Mouse (Mus musculus): Measurements from ENCODE around the gene Ccdc185. TPM values are rescaled to one million over a fixed set of nuclear protein-coding genes. Genes with fewer than 3 reads are reported as not detected.

The Ccdc185 gene
- not detected in 2 replicates for polyA plus RNA-seq (2014; fragmentation: Nextera tagmentation; extraction: Ambion mirVana)

DNA sequence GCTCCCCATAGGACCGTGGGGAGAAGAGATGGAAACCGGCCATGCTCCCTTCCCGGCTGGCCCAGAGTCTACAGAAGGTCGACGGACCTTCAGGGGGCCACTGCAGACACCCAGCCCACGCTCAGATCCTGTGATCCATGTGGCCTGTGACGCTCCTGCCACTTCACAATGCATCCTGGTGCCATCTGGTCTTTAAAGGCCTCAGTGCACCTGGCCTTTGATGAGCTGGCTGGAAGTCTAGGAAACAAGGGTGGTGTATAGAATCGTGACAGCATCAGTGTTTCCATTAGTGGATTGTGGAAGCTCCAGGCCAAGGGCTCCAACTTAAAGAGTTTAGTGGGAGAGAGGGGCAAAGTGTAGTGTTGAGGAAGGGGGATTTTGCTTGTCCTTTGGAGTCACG is at the start of gene Ccdc185:
Ccdc185 (minus strand) TSS at position 101 of the 400 bp plus-strand sequence.
- Histone ChIP-seq H3K4me3 (ENCODE audit: low read depth, low read length) (no peak within 1 kb of the TSS), H3K4me2 (replicated peaks; ENCODE audit: low read depth, low read length) (no peak within 1 kb of the TSS), H3K27ac (ENCODE audit: low read length) (no peak within 1 kb of the TSS), H3K36me3 (ENCODE audit: control insufficient read depth, insufficient read depth, low read length) (no peaks in the 10 kb centered on the region), H3K27me3 (ENCODE audit: control insufficient read depth, insufficient read depth, low read length) (no peaks in the 10 kb centered on the region), H3K4me1 (ENCODE audit: control insufficient read depth, insufficient read depth, low read length) (no peaks in the 10 kb centered on the region), H3K9ac (replicated peaks; ENCODE audit: low read depth, low read length) (no peak within 1 kb of the TSS), H3K9me3 (ENCODE audit: control insufficient read depth, low read depth, low read length) (no peaks in the 10 kb centered on the region)
- WGBS = 90% methylated on average over 9 of the region's 9 CpGs
- no peak for ATAC-seq (ENCODE audit: insufficient number of reproducible peaks, insufficient read depth, low FRiP score, low read depth)

DNA sequence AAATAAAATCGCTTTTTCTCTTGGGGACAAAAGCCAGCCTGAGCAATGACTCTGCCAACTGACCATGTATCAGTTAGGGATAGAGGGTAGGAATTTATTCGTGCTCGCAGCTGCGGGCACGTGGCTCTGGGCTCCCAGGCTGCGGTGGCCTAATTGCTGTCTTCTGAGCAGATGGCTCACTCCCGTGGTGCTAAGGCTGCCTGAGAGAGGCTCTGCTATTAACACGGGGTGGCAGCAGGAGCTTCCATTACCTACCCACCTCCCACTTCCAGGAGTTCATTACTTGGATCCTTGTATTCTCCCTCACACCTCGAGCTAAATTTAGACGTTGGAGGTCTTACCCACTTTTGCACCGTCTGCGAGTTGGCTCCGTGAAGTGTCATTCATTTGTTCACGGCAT is 48.1 kb upstream of the Ccdc185 start:
- no peaks in the 10 kb centered on the region for H3K9me3 ChIP-seq (ENCODE audit: control insufficient read depth, low read depth, low read length)
- H3K4me2 ChIP-seq (replicated peaks; ENCODE audit: low read depth, low read length) = no peak overlapping the region
- no peak overlapping the region for H3K9ac ChIP-seq (replicated peaks; ENCODE audit: low read depth, low read length)
- peaks cover 3% of the 10 kb centered on the region; the same call in 1 of the 2 replicates for H3K4me1 ChIP-seq (ENCODE audit: control insufficient read depth, insufficient read depth, low read length)
- H3K4me3 ChIP-seq (ENCODE audit: low read depth, low read length) = no peak overlapping the region
- WGBS = 66% methylated on average over 14 of the region's 14 CpGs
- ATAC-seq (ENCODE audit: insufficient number of reproducible peaks, insufficient read depth, low FRiP score, low read depth) = no peak
- H3K36me3 ChIP-seq (ENCODE audit: control insufficient read depth, insufficient read depth, low read length) = no peaks in the 10 kb centered on the region
- no peaks in the 10 kb centered on the region for H3K27me3 ChIP-seq (ENCODE audit: control insufficient read depth, insufficient read depth, low read length)
- H3K27ac ChIP-seq (ENCODE audit: low read length) = no peak overlapping the region

DNA sequence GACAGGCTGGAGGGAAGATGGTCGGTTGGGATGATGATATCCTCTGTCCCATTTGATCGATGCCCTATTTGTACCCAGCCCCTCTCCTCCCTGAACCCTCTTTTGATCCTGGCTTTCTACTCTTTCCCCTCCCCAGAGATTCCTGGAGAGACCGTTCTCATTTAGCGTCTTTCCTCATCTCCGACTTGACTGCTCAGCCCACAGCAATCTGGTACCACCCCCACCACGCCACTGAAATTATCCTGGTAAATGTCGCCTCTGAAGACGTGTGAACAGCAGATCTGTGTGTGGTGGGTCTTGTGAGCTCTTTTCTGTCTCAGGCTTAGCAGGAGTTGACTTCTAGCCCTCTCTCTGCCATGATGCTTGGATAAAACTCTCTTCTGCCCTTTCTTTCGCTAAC is 45.6 kb upstream of the Ccdc185 start:
- Histone ChIP-seq H3K4me3 (ENCODE audit: low read depth, low read length) (no peak overlapping the region), H3K36me3 (ENCODE audit: control insufficient read depth, insufficient read depth, low read length) (no peaks in the 10 kb centered on the region), H3K9me3 (ENCODE audit: control insufficient read depth, low read depth, low read length) (no peaks in the 10 kb centered on the region), H3K4me2 (replicated peaks; ENCODE audit: low read depth, low read length) (no peak overlapping the region), H3K9ac (replicated peaks; ENCODE audit: low read depth, low read length) (no peak overlapping the region), H3K4me1 (ENCODE audit: control insufficient read depth, insufficient read depth, low read length) (peaks cover 3% of the 10 kb centered on the region; the same call in 1 of the 2 replicates), H3K27ac (ENCODE audit: low read length) (no peak overlapping the region), H3K27me3 (ENCODE audit: control insufficient read depth, insufficient read depth, low read length) (no peaks in the 10 kb centered on the region)
- ATAC-seq (ENCODE audit: insufficient number of reproducible peaks, insufficient read depth, low FRiP score, low read depth) = no peak
- 91% methylated on average over 9 of the region's 9 CpGs for WGBS

DNA sequence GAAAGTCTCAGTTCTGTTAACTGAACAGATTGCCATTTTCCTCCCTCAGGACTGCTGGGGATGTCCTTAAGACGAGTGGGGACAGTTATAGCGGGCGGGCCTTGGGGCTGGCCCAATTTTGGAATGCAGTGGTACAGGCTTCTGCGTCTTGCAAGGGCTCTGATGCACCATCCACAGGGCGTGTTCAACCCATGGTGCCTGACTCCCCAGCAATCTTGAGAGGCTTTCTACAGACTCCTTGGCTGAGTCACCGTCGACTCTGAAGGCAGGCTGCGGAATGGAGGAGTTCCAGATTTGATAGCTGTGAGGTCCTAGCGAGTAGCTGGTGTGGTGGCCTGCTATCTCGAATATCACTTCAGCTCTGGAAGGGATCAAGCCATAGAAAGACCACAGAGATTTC is 45.2 kb upstream of the Ccdc185 start:
- Histone ChIP-seq H3K9ac (replicated peaks; ENCODE audit: low read depth, low read length) (no peak overlapping the region), H3K9me3 (ENCODE audit: control insufficient read depth, low read depth, low read length) (no peaks in the 10 kb centered on the region), H3K27ac (ENCODE audit: low read length) (no peak overlapping the region), H3K4me3 (ENCODE audit: low read depth, low read length) (no peak overlapping the region), H3K4me2 (replicated peaks; ENCODE audit: low read depth, low read length) (no peak overlapping the region), H3K36me3 (ENCODE audit: control insufficient read depth, insufficient read depth, low read length) (no peaks in the 10 kb centered on the region), H3K4me1 (ENCODE audit: control insufficient read depth, insufficient read depth, low read length) (peaks cover 3% of the 10 kb centered on the region; the same call in 1 of the 2 replicates), H3K27me3 (ENCODE audit: control insufficient read depth, insufficient read depth, low read length) (no peaks in the 10 kb centered on the region)
- 88% methylated on average over 10 of the region's 10 CpGs for WGBS
- no peak for ATAC-seq (ENCODE audit: insufficient number of reproducible peaks, insufficient read depth, low FRiP score, low read depth)

DNA sequence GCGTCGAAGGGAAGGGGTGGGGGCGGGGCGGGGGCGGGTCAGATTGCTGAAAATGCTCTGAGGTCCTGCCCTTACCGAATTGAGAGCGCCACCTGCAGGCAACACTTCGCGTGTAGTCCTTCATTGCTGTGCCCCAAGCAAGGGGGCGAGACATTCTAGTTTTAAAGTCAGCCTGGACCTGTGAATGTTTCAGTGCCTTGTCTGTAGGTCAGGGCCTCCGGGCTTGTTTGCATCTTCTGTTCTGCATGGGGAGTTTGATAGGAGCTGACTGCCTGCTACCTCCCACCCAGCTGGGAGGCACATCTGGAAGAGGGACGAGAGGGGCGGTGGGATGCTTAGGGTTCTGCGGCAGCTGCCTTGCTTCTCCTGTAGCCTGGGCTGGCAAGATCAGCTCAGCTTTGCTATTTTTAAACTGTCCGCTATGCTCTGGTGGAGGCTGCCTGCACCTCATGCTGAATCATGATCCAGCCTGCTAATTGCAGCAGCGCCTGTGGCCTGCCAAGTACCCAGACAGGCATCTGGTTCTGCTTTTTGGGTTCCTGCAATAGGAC is 43.6 kb upstream of the Ccdc185 start:
- Histone ChIP-seq H3K9me3 (ENCODE audit: control insufficient read depth, low read depth, low read length) (no peaks in the 10 kb centered on the region), H3K27ac (ENCODE audit: low read length) (no peak overlapping the region), H3K9ac (replicated peaks; ENCODE audit: low read depth, low read length) (no peak overlapping the region), H3K4me2 (replicated peaks; ENCODE audit: low read depth, low read length) (peak overlapping the region; percentile 3; the same call in 1 of the 2 replicates), H3K4me1 (ENCODE audit: control insufficient read depth, insufficient read depth, low read length) (peaks cover 3% of the 10 kb centered on the region; the same call in 1 of the 2 replicates), H3K4me3 (ENCODE audit: low read depth, low read length) (no peak overlapping the region), H3K27me3 (ENCODE audit: control insufficient read depth, insufficient read depth, low read length) (no peaks in the 10 kb centered on the region), H3K36me3 (ENCODE audit: control insufficient read depth, insufficient read depth, low read length) (no peaks in the 10 kb centered on the region)
- WGBS = 12% methylated on average over 16 of the region's 16 CpGs
- ATAC-seq (ENCODE audit: insufficient number of reproducible peaks, insufficient read depth, low FRiP score, low read depth) = no peak

DNA sequence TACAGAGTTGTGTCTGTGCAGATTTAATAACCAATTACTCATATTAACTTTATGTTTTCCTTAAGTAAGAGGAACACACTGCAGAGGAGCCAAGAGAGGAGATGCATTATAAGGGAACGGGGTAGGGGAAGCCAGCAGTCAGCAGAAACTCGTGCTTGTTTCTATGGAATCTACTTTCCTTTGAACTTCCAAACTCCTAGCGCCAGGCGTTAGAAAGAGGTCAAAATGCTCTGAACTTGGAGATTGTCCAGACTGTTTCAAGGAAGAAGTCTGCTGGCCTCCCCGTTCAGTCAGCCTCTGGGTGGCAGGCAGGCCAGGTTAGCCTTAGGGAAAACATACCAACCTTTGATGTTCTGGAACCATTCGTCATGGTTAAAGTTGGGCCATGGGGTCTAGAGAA is 39.9 kb upstream of the Ccdc185 start:
- Histone ChIP-seq H3K36me3 (ENCODE audit: control insufficient read depth, insufficient read depth, low read length) (no peaks in the 10 kb centered on the region), H3K4me2 (replicated peaks; ENCODE audit: low read depth, low read length) (no peak overlapping the region), H3K9me3 (ENCODE audit: control insufficient read depth, low read depth, low read length) (no peaks in the 10 kb centered on the region), H3K27ac (ENCODE audit: low read length) (no peak overlapping the region), H3K27me3 (ENCODE audit: control insufficient read depth, insufficient read depth, low read length) (no peaks in the 10 kb centered on the region), H3K9ac (replicated peaks; ENCODE audit: low read depth, low read length) (no peak overlapping the region), H3K4me3 (ENCODE audit: low read depth, low read length) (no peak overlapping the region), H3K4me1 (ENCODE audit: control insufficient read depth, insufficient read depth, low read length) (peaks cover 7% of the 10 kb centered on the region; the same call in 1 of the 2 replicates)
- 33% methylated on average over 6 of the region's 6 CpGs for WGBS
- ATAC-seq (ENCODE audit: insufficient number of reproducible peaks, insufficient read depth, low FRiP score, low read depth) = no peak

DNA sequence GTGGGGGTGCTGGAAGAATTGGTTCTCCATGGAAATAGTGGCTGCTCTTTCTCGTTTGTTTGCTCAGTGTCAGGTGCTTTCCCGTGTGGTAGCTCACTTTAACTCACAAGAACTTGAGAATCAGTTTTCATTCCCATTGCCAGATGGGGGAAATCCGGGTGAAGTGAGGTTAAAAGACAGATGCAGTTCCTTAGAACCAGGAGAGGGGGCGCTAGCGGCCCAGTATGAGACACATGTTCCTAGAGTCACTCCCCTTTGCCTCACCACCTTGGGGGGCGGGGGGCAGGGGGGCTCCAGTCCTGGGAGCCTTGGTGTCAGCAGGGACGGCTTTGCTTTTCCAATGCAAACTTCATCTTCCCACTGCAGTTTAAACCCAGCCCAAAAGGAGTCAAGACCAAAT is 38.0 kb upstream of the Ccdc185 start:
- H3K4me2 ChIP-seq (replicated peaks; ENCODE audit: low read depth, low read length) = no peak overlapping the region
- no peaks in the 10 kb centered on the region for H3K36me3 ChIP-seq (ENCODE audit: control insufficient read depth, insufficient read depth, low read length)
- H3K4me3 ChIP-seq (ENCODE audit: low read depth, low read length) = no peak overlapping the region
- 44% methylated on average over 7 of the region's 7 CpGs for WGBS
- no peaks in the 10 kb centered on the region for H3K9me3 ChIP-seq (ENCODE audit: control insufficient read depth, low read depth, low read length)
- H3K4me1 ChIP-seq (ENCODE audit: control insufficient read depth, insufficient read depth, low read length) = peaks cover 4% of the 10 kb centered on the region; the same call in 1 of the 2 replicates
- H3K27ac ChIP-seq (ENCODE audit: low read length) = no peak overlapping the region
- no peaks in the 10 kb centered on the region for H3K27me3 ChIP-seq (ENCODE audit: control insufficient read depth, insufficient read depth, low read length)
- no peak overlapping the region for H3K9ac ChIP-seq (replicated peaks; ENCODE audit: low read depth, low read length)
- ATAC-seq (ENCODE audit: insufficient number of reproducible peaks, insufficient read depth, low FRiP score, low read depth) = no peak

DNA sequence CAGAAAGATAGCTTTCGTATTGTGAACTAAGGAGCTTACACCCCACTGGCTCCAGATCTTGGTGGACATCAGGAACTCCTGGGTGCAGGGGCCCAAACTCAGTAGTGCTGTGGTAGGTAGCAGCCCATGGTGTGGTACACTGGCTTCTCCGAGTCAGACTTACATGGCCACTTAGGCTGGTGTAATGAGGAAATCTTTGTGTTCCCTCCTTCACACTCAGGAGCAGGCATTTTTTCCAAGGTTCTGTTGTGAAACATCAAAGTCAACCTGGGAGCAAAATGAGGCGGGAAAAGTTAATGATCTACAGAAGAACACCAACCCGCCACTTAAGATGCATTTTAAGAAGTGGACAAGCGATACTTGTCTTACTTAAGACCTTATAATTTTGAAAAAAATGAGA is 36.5 kb upstream of the Ccdc185 start:
- Histone ChIP-seq H3K27me3 (ENCODE audit: control insufficient read depth, insufficient read depth, low read length) (no peaks in the 10 kb centered on the region), H3K9me3 (ENCODE audit: control insufficient read depth, low read depth, low read length) (no peaks in the 10 kb centered on the region), H3K4me2 (replicated peaks; ENCODE audit: low read depth, low read length) (no peak overlapping the region), H3K4me1 (ENCODE audit: control insufficient read depth, insufficient read depth, low read length) (peaks cover 4% of the 10 kb centered on the region; the same call in 1 of the 2 replicates), H3K9ac (replicated peaks; ENCODE audit: low read depth, low read length) (no peak overlapping the region), H3K36me3 (ENCODE audit: control insufficient read depth, insufficient read depth, low read length) (no peaks in the 10 kb centered on the region), H3K27ac (ENCODE audit: low read length) (no peak overlapping the region), H3K4me3 (ENCODE audit: low read depth, low read length) (no peak overlapping the region)
- WGBS = 85% methylated on average over 5 of the region's 5 CpGs
- ATAC-seq (ENCODE audit: insufficient number of reproducible peaks, insufficient read depth, low FRiP score, low read depth) = no peak

DNA sequence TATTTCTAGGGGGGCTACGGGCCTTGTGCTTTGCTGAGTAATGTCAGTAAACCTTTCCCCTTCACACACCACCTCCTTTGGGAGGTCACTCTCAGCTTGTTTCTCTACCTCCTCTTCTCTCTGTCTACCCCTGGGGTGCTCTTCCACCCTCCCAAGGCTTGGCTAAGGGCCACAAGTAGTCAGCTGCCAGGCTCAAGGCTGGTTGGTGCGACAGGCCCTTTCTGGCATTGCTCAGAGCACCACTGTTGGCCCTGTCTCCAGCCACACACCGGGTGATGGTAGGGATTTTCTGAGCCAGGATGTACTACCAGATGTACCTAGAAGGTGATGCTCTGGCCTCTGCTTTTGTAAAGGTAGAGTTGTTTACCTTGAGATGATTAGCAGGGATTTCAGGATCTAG is 35.8 kb upstream of the Ccdc185 start:
- no peaks in the 10 kb centered on the region for H3K27me3 ChIP-seq (ENCODE audit: control insufficient read depth, insufficient read depth, low read length)
- H3K36me3 ChIP-seq (ENCODE audit: control insufficient read depth, insufficient read depth, low read length) = no peaks in the 10 kb centered on the region
- no peaks in the 10 kb centered on the region for H3K9me3 ChIP-seq (ENCODE audit: control insufficient read depth, low read depth, low read length)
- WGBS = 81% methylated on average over 3 of the region's 3 CpGs
- H3K4me2 ChIP-seq (replicated peaks; ENCODE audit: low read depth, low read length) = no peak overlapping the region
- no peak for ATAC-seq (ENCODE audit: insufficient number of reproducible peaks, insufficient read depth, low FRiP score, low read depth)
- H3K9ac ChIP-seq (replicated peaks; ENCODE audit: low read depth, low read length) = no peak overlapping the region
- no peak overlapping the region for H3K4me3 ChIP-seq (ENCODE audit: low read depth, low read length)
- no peak overlapping the region for H3K27ac ChIP-seq (ENCODE audit: low read length)
- peaks cover 4% of the 10 kb centered on the region; the same call in 1 of the 2 replicates for H3K4me1 ChIP-seq (ENCODE audit: control insufficient read depth, insufficient read depth, low read length)

Measured in stomach, embryonic 14.5 days (tissue).